Mouse (Mus musculus): ENCODE data around the gene Dbndd1.

DNA sequence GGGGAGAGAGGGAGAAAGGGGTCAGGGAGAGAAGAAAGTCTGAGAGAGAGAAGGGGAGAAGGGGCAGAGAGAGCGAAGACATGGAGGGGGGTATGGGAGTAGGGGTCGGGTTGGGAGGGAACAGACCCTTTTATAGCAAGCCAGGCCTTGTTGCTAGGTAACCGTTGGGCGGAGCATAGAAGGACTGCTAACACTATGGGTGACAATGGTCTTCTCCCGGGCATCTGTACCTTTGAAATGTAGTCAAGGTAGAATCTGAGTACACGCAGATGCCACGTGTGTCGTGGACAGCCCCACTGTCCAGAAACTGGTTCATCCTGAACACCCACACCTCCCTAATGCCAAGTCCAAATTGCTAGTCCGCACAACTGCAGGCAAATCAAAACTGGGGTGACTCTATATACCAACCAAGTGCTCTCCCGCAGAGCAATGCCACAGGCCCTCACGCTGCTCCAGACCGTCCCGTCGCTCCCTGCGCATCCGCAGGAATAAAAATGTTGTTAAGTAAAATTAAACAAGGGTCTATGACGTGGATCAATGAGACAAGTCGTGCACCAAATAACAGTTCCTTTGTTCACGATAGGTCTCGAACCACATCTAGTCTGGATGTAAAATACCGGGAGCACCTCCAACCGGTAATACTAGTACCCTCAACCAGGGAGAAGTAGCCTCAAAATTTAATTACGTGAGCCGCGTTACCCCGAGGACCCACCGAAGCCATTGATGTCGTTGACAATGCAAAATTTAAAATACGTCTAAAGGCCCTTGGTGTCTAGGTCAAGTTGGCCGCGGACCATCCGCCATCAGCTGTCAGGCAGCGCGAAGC is 38.1 kb downstream of the Dbndd1 start:
- TF ChIP-seq POLR2A (IDR thresholded peaks at IDR 0.05; ENCODE audit: insufficient read length, low read depth) = no peak
- no peak for TF ChIP-seq E2F4 (IDR thresholded peaks at IDR 0.05; ENCODE audit: insufficient read depth)
- TF ChIP-seq MYOG (IDR thresholded peaks at IDR 0.05; ENCODE audit: control insufficient read depth in 1 of 3, insufficient read depth in 1 of 3, insufficient read length in 2 of 3, low read depth in 2 of 3) = no peak
- no peak for TF ChIP-seq CEBPB (IDR thresholded peaks at IDR 0.05; ENCODE audit: insufficient read depth, poor library complexity, severe bottlenecking)
- TF ChIP-seq USF1 (IDR thresholded peaks at IDR 0.05; ENCODE audit: low read depth) = no peak
- no peak for TF ChIP-seq POLR2AphosphoS2 (IDR thresholded peaks at IDR 0.05; ENCODE audit: insufficient read length, low read depth)
